Mouse (Mus musculus): ENCODE data around the gene Glod4.

DNA sequence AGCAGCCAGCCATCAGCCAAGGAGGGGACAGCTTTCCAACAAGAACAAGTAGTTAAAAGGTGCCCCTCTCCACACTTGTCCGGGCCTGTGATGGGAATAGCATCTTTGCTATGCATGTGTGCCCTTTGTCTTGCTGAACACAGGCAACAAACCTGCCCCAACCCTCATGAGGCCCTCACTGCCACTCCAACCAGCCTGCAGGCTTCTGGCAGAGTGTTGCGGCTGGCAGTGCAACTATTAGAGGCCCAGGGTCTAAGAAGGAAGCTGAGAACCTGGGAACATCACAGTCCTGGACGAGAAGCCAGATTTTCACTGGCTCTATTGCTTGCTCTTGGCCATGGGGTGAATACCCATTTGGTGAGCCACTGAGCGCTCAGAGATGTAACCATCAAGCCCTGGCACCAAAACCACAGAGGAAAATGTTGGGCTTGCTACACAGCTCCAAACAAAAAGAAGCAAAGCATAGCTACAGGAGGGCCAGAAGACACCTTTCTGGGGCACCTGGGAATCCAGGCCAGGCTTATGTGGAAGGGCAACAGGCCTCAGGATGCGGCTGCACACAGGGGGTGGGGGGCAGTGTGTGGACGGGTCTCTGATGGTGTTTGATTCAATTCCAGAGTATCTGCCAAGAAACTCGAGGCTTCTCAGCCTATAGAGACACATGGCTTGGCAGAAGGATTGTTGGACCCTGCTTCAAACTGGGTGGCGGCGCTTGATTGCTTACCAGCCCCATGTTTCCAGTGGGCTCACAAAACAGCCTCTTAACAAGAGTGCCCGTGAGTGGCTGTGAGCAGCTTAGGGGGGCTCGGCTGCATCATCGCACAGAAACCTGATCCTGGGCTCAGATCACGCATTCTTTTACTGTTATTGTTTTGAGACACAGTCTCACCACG is 35.7 kb upstream of the Glod4 start:
- TF ChIP-seq CTCF (IDR thresholded peaks at IDR 0.05; ENCODE audit: borderline replicate concordance, insufficient read depth, low read length) (no peak), POLR2A (IDR thresholded peaks at IDR 0.05; ENCODE audit: low read depth, low read length) (no peak)
